Mouse (Mus musculus) natural killer cell, adult 2 months (primary cell): ENCODE results near the gene Ino80b.
A peak's percentile ranks its signal among the peaks of the same experiment; 100 is the strongest.

ENCODE experiments used
- DNase-seq, 2 experiments: peaks; one replicate each; pipeline ENCODE4 v3.0.0; 2022; ENCODE audit warnings: low spot score in 2 of 2

Ino80b gene

GRCm38 (mm10) chr6:83084477-83084876, 40.8 kb downstream of the Ino80b start:
- DNase-seq, result no peak

DNA sequence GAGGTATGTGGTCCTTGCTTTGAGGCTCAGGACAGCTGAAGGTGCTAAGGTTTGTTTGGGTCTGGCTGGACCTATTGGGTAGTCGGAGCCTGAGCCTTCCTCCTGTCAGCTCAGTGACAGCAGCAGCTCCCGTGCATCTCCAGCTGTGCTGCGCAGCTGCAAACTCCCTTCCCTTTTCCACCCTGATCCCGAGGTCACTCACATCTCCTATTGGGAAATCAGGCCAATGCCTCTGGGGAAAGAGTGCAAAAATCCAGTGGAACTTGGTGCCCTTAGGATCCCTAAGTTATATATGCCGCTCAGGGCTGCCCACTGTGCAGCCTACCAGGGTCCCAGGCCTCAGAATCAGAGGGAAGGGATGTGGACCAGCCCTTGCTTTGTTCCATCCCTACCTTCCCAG, 41.7 kb downstream of the Ino80b start:
- no peak for DNase-seq

DNA sequence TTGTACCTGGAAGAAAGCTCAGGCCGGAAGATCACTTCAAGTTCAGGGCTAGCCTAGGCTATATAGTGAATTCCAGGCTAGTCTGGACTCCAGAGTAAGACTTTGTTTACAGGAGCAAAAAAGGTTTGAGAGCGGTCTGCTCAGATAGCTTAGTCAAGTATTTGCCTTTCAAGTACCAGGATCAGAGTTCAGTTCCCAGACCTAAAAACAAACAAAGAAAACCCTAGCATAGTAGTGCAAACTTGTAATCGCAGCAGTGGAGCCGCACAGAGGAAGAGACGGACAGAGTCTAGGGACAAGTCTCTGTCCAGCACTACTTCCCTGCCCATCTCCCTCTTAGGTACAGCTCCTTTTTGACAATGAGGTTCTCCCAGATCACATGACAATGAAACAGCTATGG, 45.0 kb downstream of the Ino80b start:
- DNase-seq, result no peak

DNA sequence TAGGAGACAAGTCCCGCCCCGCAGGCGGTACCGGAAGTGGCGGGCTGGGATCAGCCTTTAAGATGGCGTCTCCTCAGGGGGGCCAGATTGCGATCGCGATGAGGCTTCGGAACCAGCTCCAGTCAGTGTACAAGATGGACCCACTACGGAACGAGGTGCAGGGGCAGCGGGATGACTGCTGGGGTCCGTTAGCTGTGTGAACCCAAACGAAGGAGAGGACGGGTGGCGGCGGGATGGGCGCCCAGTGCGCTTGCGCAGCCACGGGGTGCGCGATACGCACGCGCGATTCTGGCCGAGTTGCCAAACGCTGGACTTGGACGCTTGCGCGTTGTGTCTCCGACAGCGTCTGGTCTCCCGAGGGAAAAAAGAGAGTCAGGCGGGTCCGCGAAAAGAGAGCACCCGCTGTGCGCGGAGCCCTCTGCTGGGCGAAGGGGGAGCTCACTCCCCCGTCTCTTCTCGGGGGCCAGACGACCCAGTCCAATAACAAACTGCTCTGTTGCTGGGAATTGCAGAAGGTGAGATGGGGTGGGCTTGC, 46.8 kb downstream of the Ino80b start:
- DNase-seq, result peak; percentile 99

GRCm38 (mm10) chr6:83077630-83078323, 47.5 kb downstream of the Ino80b start, which contains the start of gene Pcgf1:
Pcgf1 (plus strand) TSS chr6:83077869.
- no peak for DNase-seq

- peak in 1 of 2 experiments; percentile 22 for DNase-seq
These were observed 50.3 kb downstream of the Ino80b start for GRCm38 (mm10) chr6:83074979-83075378.
